Mouse (Mus musculus): ENCODE measurements around the gene Errfi1. TPM values are rescaled to one million over a fixed set of nuclear protein-coding genes. Genes with fewer than 3 reads are reported as not detected.

Gene Errfi1
- polyA plus RNA-seq, 1 experiment from 2014 or later: 30.6 TPM

GRCm38 (mm10) chr4:150910164-150910951 lies 56.6 kb downstream of the Errfi1 start:
- peak overlapping the region; percentile 69 for H3K27ac ChIP-seq (replicated peaks)
- H3K4me3 ChIP-seq (ENCODE audit: low read depth, low read length): peak overlapping the region; percentile 77
- TF ChIP-seq EP300 (optimal IDR thresholded peaks at IDR 0.05) (no peak), CTCF (IDR thresholded peaks at IDR 0.05; ENCODE audit: low read depth) (no peak; the same call in 1 of the 2 replicates)
- H3K4me2 ChIP-seq (replicated peaks; ENCODE audit: low read depth): peak overlapping the region; percentile 85
- H3K9me3 ChIP-seq (ENCODE audit: control insufficient read depth, low read length): no peaks in the 10 kb centered on the region
- 86% methylated on average over 19 of the region's 19 CpGs for WGBS
- H3K27me3 ChIP-seq (ENCODE audit: control insufficient read depth, insufficient read depth, low read length): no peaks in the 10 kb centered on the region
- DNase-seq (ENCODE audit: low spot score): no peak
- H3K9ac ChIP-seq (ENCODE audit: low read length): peak overlapping the region; percentile 54
- H3K4me1 ChIP-seq (replicated peaks; ENCODE audit: control insufficient read depth, insufficient read depth): no peaks in the 10 kb centered on the region
- ATAC-seq (ENCODE audit: low FRiP score, low TSS enrichment): no peak
- peaks cover 6% of the 10 kb centered on the region; the same call in 1 of the 2 replicates for H3K36me3 ChIP-seq (ENCODE audit: control insufficient read depth, insufficient read depth, low read length)

DNA sequence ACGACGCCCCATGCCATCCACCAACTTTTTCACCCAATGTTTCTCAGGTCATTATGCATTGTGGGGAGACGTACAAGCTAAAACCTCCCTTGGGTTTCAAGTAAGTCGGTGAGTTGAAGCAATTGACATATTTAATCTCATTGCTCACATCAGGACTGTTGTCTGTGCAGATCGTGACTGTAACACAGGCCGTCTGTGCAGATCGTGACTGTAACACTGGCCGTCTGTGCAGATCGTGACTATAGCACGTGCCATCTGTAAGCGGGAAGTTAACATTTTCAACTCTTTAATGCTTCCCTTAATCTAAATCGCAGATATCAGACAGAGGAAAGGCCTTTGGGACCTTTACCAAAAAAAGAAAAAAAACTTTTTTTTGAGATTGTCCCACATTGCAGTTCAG lies 60.0 kb downstream of the Errfi1 start:
- H3K36me3 ChIP-seq (ENCODE audit: control insufficient read depth, insufficient read depth, low read length): no peaks in the 10 kb centered on the region
- H3K4me2 ChIP-seq (replicated peaks; ENCODE audit: low read depth): peak overlapping the region; percentile 77
- H3K9me3 ChIP-seq (ENCODE audit: control insufficient read depth, low read length): no peaks in the 10 kb centered on the region
- no peak for DNase-seq (ENCODE audit: low spot score)
- H3K9ac ChIP-seq (ENCODE audit: low read length): peak overlapping the region; percentile 72
- H3K27ac ChIP-seq (replicated peaks): peak overlapping the region; percentile 79
- no peaks in the 10 kb centered on the region for H3K4me1 ChIP-seq (replicated peaks; ENCODE audit: control insufficient read depth, insufficient read depth)
- 12% methylated on average over 12 of the region's 12 CpGs for WGBS
- no peak for TF ChIP-seq EP300 (optimal IDR thresholded peaks at IDR 0.05)
- no peak for TF ChIP-seq CTCF (IDR thresholded peaks at IDR 0.05; ENCODE audit: low read depth)
- no peak for ATAC-seq (ENCODE audit: low FRiP score, low TSS enrichment)
- H3K4me3 ChIP-seq (ENCODE audit: low read depth, low read length): peak overlapping the region; percentile 53
- H3K27me3 ChIP-seq (ENCODE audit: control insufficient read depth, insufficient read depth, low read length): no peaks in the 10 kb centered on the region

- H3K27me3 ChIP-seq (ENCODE audit: control insufficient read depth, insufficient read depth, low read length): no peaks in the 10 kb centered on the region
- peak; percentile 96 for DNase-seq (ENCODE audit: low spot score)
- peak within 1 kb of the TSS; percentile 53 for H3K4me3 ChIP-seq (ENCODE audit: low read depth, low read length)
- peak within 1 kb of the TSS; percentile 77 for H3K4me2 ChIP-seq (replicated peaks; ENCODE audit: low read depth)
- H3K27ac ChIP-seq (replicated peaks): peak within 1 kb of the TSS; percentile 79
- H3K4me1 ChIP-seq (replicated peaks; ENCODE audit: control insufficient read depth, insufficient read depth): no peaks in the 10 kb centered on the region; the same call in 1 of the 2 replicates
- ATAC-seq (ENCODE audit: low FRiP score, low TSS enrichment): peak; percentile 89
- H3K9ac ChIP-seq (ENCODE audit: low read length): peak within 1 kb of the TSS; percentile 72
- under 1% methylated on average over 48 of the region's 48 CpGs for WGBS
- no peaks in the 10 kb centered on the region for H3K9me3 ChIP-seq (ENCODE audit: control insufficient read depth, low read length)
- no peak for TF ChIP-seq EP300 (optimal IDR thresholded peaks at IDR 0.05)
- TF ChIP-seq CTCF (IDR thresholded peaks at IDR 0.05; ENCODE audit: low read depth): peak; percentile 83
- no peaks in the 10 kb centered on the region for H3K36me3 ChIP-seq (ENCODE audit: control insufficient read depth, insufficient read depth, low read length)
Observed at GRCm38 (mm10) chr4:150914290-150914733, 60.6 kb downstream of the Errfi1 start, which contains the start of the genes Park7 and Tnfrsf9. Gene Park7, minus strand, starts transcription at chr4:150914437. Gene Tnfrsf9, plus strand, starts transcription at chr4:150914562.

- Histone ChIP-seq H3K27ac (replicated peaks) (peak overlapping the region; percentile 79), H3K9ac (ENCODE audit: low read length) (peak overlapping the region; percentile 72), H3K27me3 (ENCODE audit: control insufficient read depth, insufficient read depth, low read length) (no peaks in the 10 kb centered on the region), H3K36me3 (ENCODE audit: control insufficient read depth, insufficient read depth, low read length) (no peaks in the 10 kb centered on the region), H3K4me2 (replicated peaks; ENCODE audit: low read depth) (peak overlapping the region; percentile 77), H3K4me1 (replicated peaks; ENCODE audit: control insufficient read depth, insufficient read depth) (no peaks in the 10 kb centered on the region; the same call in 1 of the 2 replicates), H3K4me3 (ENCODE audit: low read depth, low read length) (peak overlapping the region; percentile 53), H3K9me3 (ENCODE audit: control insufficient read depth, low read length) (no peaks in the 10 kb centered on the region)
- TF ChIP-seq EP300 (optimal IDR thresholded peaks at IDR 0.05) (no peak), CTCF (IDR thresholded peaks at IDR 0.05; ENCODE audit: low read depth) (no peak)
- ATAC-seq (ENCODE audit: low FRiP score, low TSS enrichment) (no peak), DNase-seq (ENCODE audit: low spot score) (no peak)
- WGBS: 36% methylated on average over 10 of the region's 10 CpGs
Observed at GRCm38 (mm10) chr4:150915181-150915906, 61.6 kb downstream of the Errfi1 start.

DNA sequence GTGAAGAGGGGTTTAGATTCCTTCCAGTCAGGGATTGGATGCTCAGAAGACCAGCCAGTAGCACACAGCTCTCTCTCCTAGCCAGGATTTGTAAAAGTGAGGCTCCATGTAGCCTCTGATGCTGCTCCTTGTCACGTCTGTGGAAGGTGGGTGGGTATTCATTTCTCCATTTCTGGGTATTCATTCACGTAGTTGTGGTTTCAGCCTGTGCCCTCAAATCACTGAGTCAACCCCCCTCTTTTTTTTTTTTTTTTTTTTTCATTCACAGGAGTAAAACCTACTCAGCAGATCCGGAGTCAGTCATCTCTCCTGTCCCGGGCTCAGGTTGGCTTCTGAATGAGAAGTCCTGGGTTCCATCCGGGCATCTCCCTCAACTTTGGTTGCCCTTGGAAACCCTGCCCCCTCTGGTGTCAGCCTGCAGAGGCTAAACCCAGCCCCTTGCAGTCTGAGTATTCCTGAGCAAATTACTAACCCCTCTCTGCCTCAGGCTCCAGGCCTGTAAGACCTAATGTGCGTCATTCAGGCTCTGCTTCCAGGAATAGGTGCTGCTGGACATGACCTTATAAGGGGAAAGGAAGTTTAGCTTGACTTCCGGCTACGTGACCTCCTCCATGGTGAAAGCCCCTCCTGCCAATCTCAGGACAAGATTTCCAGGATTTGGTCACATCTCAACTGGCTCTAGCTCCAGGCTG lies 63.8 kb downstream of the Errfi1 start:
- H3K4me3 ChIP-seq (ENCODE audit: low read depth, low read length): no peak overlapping the region
- DNase-seq (ENCODE audit: low spot score) (no peak), ATAC-seq (ENCODE audit: low FRiP score, low TSS enrichment) (no peak)
- H3K4me2 ChIP-seq (replicated peaks; ENCODE audit: low read depth): no peak overlapping the region
- TF ChIP-seq CTCF (IDR thresholded peaks at IDR 0.05; ENCODE audit: low read depth) (no peak), EP300 (optimal IDR thresholded peaks at IDR 0.05) (no peak)
- H3K27ac ChIP-seq (replicated peaks): no peak overlapping the region
- no peaks in the 10 kb centered on the region for H3K27me3 ChIP-seq (ENCODE audit: control insufficient read depth, insufficient read depth, low read length)
- H3K9me3 ChIP-seq (ENCODE audit: control insufficient read depth, low read length): no peaks in the 10 kb centered on the region
- H3K36me3 ChIP-seq (ENCODE audit: control insufficient read depth, insufficient read depth, low read length): no peaks in the 10 kb centered on the region
- H3K4me1 ChIP-seq (replicated peaks; ENCODE audit: control insufficient read depth, insufficient read depth): no peaks in the 10 kb centered on the region; the same call in 1 of the 2 replicates
- WGBS: 72% methylated on average over 8 of the region's 8 CpGs
- no peak overlapping the region for H3K9ac ChIP-seq (ENCODE audit: low read length)

Other genes with a start within 250 kb of the Errfi1 start
- gene Slc45a1, start 201.7 kb upstream of the Errfi1 start, polyA plus RNA-seq (2015; fragmentation: Nextera tagmentation; extraction: Ambion mirVana): 0.63 and 0.64 TPM in 2 replicates
- gene Park7, start 60.5 kb downstream of the Errfi1 start, polyA plus RNA-seq (2015; fragmentation: Nextera tagmentation; extraction: Ambion mirVana): 253 and 262 TPM in 2 replicates
- gene Tnfrsf9, start 60.6 kb downstream of the Errfi1 start, polyA plus RNA-seq (2015; fragmentation: Nextera tagmentation; extraction: Ambion mirVana): 0.22 and 0.23 TPM in 2 replicates
- gene Uts2, start 143.2 kb downstream of the Errfi1 start, polyA plus RNA-seq (2015; fragmentation: Nextera tagmentation; extraction: Ambion mirVana): 0.34 and 0.64 TPM in 2 replicates
- gene Per3, start 190.7 kb downstream of the Errfi1 start, polyA plus RNA-seq (2015; fragmentation: Nextera tagmentation; extraction: Ambion mirVana): 6.9 and 8.0 TPM in 2 replicates
- 105 and 110 TPM in 2 replicates for gene Vamp3, start 204.0 kb downstream of the Errfi1 start, polyA plus RNA-seq (2015; fragmentation: Nextera tagmentation; extraction: Ambion mirVana)
- not detected in 2 replicates for gene Gm13090, start 235.7 kb downstream of the Errfi1 start, polyA plus RNA-seq (2015; fragmentation: Nextera tagmentation; extraction: Ambion mirVana)

Measured in stomach, postnatal 0 days (tissue).